Mouse (Mus musculus): ENCODE measurements around the gene S1pr5. TPM values are rescaled to one million over a fixed set of nuclear protein-coding genes. Genes with fewer than 3 reads are reported as not detected.

The S1pr5 gene
- total and polyA plus RNA-seq, 3 experiments, result not detected

DNA sequence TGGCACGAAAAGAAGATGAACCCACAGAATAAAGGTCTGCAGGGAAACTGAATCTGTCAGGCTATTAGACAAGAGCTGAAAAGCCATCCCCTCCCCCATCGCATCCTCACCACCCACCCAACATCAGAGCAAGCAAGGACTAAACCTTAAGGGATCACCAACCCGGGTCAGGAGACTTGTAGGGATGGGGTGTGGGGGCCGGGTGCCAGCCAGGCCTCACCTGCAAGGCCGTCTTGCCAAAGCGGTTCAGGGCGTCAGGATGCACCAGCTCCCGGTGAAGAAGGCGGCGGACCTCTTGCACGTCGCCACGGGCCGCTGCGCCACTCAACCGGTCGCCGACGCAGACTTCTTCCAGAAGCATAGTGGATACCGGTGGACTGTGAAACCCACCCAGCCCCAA is 42.3 kb upstream of the S1pr5 start:
- dilution Hi-C loops (cut with MboI; ENCODE audit: extremely low pct_ligation_motif_present, extremely low pct_unique_long_range_greater_than_20kb, low sequenced_read_pairs), result no loop called here
- Histone ChIP-seq H3K9ac (ENCODE audit: insufficient read depth, low read depth) (peak overlapping the region; percentile 49), H3K36me3 (replicated peaks in 1 of 2; ENCODE audit: control insufficient read depth in 1 of 2, insufficient read depth in 1 of 2, low read length in 1 of 2) (peaks cover 3 to 10% of the 10 kb centered on the region in 2 experiments), H3K4me2 (ENCODE audit: insufficient read depth, low read depth, poor library complexity, severe bottlenecking) (peak overlapping the region; percentile 4), H3K4me3 (replicated peaks in 1 of 3; ENCODE audit: low read depth in 2 of 3, low read length in 2 of 3, poor library complexity in 1 of 3) (peak overlapping the region; percentile 68 to 82 (median 74)), H3K9me3 (replicated peaks; ENCODE audit: low read length) (no peaks in the 10 kb centered on the region), H3K79me2 (replicated peaks; ENCODE audit: control insufficient read depth, extremely low read depth, insufficient read depth, poor library complexity, severe bottlenecking) (peaks cover 23% of the 10 kb centered on the region), H3K4me1 (ENCODE audit: control insufficient read depth in 1 of 2, insufficient read depth in 2 of 2) (peaks cover 9 to 37% of the 10 kb centered on the region in 2 experiments), H3K27ac (ENCODE audit: insufficient read depth, low read depth) (peak overlapping the region; percentile 17), H3K27me3 (replicated peaks) (peaks cover 5% of the 10 kb centered on the region)
- TF ChIP-seq CHD2 (IDR thresholded peaks at IDR 0.05; ENCODE audit: low read length) (peak; percentile 57; the same call in 1 of the 2 replicates), MAFK (IDR thresholded peaks at IDR 0.05; ENCODE audit: insufficient replicate concordance, low read length) (no peak), TCF12 (IDR thresholded peaks at IDR 0.05; ENCODE audit: low read depth, low read length) (peak; percentile 12; the same call in 1 of the 2 replicates), UBTF (IDR thresholded peaks at IDR 0.05; ENCODE audit: low read depth, low read length) (0 out of 2 replicates have a peak, but pooled peaks have one; percentile 49)
- in situ Hi-C loops (cut with MboI; ENCODE audit: low pct_ligation_motif_present, low pct_unique_long_range_greater_than_20kb, low sequenced_read_pairs), result no loop called here
- DNase-seq (ENCODE audit: extremely low read depth), result peak; percentile 29

DNA sequence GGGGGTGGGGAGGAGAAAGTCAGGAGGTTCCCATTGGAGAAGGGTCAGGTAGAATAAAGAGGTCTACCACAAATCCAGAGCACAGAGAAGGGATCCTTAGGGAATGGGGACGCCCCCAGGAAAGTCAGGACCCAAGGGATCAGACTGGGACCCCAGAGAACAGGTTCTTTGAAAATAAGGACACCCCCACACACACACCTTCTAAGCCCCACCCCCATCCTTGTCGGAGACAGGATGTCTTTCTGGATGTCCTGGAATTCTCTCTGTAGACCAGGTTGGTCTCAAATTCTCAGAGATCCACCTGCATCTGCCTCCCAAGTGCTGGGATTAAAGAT is 41.1 kb upstream of the S1pr5 start:
- no peak for DNase-seq (ENCODE audit: extremely low read depth)
- Histone ChIP-seq H3K9me3 (replicated peaks; ENCODE audit: low read length) (no peaks in the 10 kb centered on the region), H3K27ac (ENCODE audit: insufficient read depth, low read depth) (no peak overlapping the region), H3K79me2 (replicated peaks; ENCODE audit: control insufficient read depth, extremely low read depth, insufficient read depth, poor library complexity, severe bottlenecking) (peaks cover 23% of the 10 kb centered on the region), H3K9ac (ENCODE audit: insufficient read depth, low read depth) (no peak overlapping the region), H3K4me2 (ENCODE audit: insufficient read depth, low read depth, poor library complexity, severe bottlenecking) (peak overlapping the region; percentile 4; the same call in 1 of the 2 replicates), H3K27me3 (replicated peaks) (peaks cover 4% of the 10 kb centered on the region), H3K4me1 (ENCODE audit: control insufficient read depth in 1 of 2, insufficient read depth in 2 of 2) (peaks cover 9 to 49% of the 10 kb centered on the region in 2 experiments), H3K36me3 (replicated peaks in 1 of 2; ENCODE audit: control insufficient read depth in 1 of 2, insufficient read depth in 1 of 2, low read length in 1 of 2) (peaks cover 14 to 23% of the 10 kb centered on the region in 2 experiments), H3K4me3 (replicated peaks in 1 of 3; ENCODE audit: low read depth in 2 of 3, low read length in 2 of 3, poor library complexity in 1 of 3) (peak overlapping the region in 1 of 3 experiments; percentile 16)
- in situ Hi-C loops (cut with MboI; ENCODE audit: low pct_ligation_motif_present, low pct_unique_long_range_greater_than_20kb, low sequenced_read_pairs), result no loop called here
- dilution Hi-C loops (cut with MboI; ENCODE audit: extremely low pct_ligation_motif_present, extremely low pct_unique_long_range_greater_than_20kb, low sequenced_read_pairs), result no loop called here
- TF ChIP-seq ZNF384 (IDR thresholded peaks at IDR 0.05; ENCODE audit: low read depth, low read length) (no peak), ELF1 (IDR thresholded peaks at IDR 0.05; ENCODE audit: low read depth, low read length) (no peak), MAFK (IDR thresholded peaks at IDR 0.05; ENCODE audit: insufficient replicate concordance, low read length) (no peak), IRF4 (IDR thresholded peaks at IDR 0.05; ENCODE audit: low read depth, low read length) (no peak), POLR2AphosphoS2 (IDR thresholded peaks at IDR 0.05; ENCODE audit: low read depth, low read length) (no peak), RAD21 (IDR thresholded peaks at IDR 0.05; ENCODE audit: low read depth, low read length) (no peak), GABPA (IDR thresholded peaks at IDR 0.05; ENCODE audit: insufficient replicate concordance, low read depth, low read length) (no peak), ETS1 (conservative IDR thresholded peaks at IDR 0.05; ENCODE audit: low read depth, low read length) (no peak), EP300 (IDR thresholded peaks at IDR 0.05; ENCODE audit: low read length) (no peak), POLR2A (IDR thresholded peaks at IDR 0.05; ENCODE audit: low read depth, low read length) (no peak), ZC3H11A (IDR thresholded peaks at IDR 0.05; ENCODE audit: low read depth, low read length) (no peak), MYC (IDR thresholded peaks at IDR 0.05; ENCODE audit: low read depth, low read length) (no peak)

Data from CH12.LX (cell line).